Mouse (Mus musculus): ENCODE measurements at regions not wholly inside any gene's neighbourhood (a gene's known extent, or its start where the extent isn't known, plus 50 kb on each side); places are given as distances from the start of the nearest gene placed in this dataset.

DNA sequence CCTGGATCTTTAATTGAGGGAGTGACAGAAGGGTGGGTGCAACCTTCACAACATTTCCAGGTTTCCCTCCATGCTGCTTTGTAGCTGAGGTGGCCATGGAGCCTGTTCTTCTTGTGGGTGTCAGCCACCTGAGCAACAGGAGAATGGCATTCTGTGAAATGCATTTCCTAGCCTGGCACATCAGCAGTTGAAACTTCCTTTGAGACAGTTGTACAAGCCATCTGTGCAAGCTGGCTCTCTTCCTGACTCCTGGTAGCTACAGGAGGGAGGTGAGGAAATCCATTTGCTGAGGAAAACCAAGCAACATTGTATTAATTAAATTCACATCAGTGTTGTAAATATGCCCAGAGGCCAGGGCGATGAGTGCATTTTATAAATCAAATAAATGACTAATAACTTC, 248.2 kb upstream of the Intu start:
- no peaks in the 10 kb centered on the region for H3K4me1 ChIP-seq (ENCODE audit: control insufficient read depth, insufficient read depth, low read length)
- no peaks in the 10 kb centered on the region for H3K27me3 ChIP-seq (ENCODE audit: control insufficient read depth, insufficient read depth, low read length)
- H3K27ac ChIP-seq (ENCODE audit: control insufficient read depth, insufficient read depth, low read depth, low read length) = no peak overlapping the region
- TF ChIP-seq POLR2A (IDR thresholded peaks at IDR 0.05; ENCODE audit: control insufficient read depth, low read depth, low read length) (no peak), CTCF (IDR thresholded peaks at IDR 0.05; ENCODE audit: control insufficient read depth, insufficient read depth, insufficient replicate concordance, low read depth, low read length) (no peak)
- H3K4me3 ChIP-seq (ENCODE audit: control insufficient read depth, low read depth, low read length) = no peak overlapping the region
- H3K36me3 ChIP-seq (ENCODE audit: control insufficient read depth, insufficient read depth, low read length) = no peaks in the 10 kb centered on the region

DNA sequence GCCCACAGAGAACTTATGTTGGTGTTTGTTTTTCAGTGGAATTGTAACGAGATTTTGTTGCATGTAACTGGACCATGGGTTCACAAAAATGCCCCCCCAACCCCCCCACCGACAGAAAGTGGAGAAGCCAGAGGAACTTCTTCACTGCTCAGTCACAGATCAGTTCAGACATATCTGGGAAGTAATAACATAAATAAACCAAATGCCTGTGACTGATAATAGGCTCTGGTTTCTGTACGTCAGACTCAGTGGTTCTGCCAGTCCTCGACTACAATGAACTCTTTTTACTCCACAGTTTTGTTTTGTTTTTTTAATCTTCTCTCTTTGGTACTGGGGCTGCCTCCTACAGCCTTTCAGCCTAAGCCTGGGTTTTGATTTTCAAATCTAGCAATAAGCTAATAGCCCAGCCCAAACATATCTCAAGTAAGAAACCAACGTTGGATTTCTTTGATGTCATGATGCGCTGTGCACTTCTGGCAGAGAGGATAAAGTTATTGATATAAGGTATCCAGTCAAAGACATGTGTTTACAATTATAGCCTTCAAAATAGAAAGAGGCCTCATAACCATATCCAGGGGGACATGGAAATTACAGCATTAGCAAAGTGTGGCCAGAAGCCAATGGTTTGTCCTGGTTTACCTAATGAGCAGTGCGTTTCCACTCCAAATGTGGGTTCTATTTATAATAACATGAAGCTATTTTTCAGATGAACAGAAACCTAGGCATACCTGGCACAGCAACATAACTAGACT, 244.0 kb upstream of the Intu start:
- Histone ChIP-seq H3K27ac (ENCODE audit: control insufficient read depth, insufficient read depth, low read depth, low read length) (no peak overlapping the region), H3K4me1 (ENCODE audit: control insufficient read depth, insufficient read depth, low read length) (no peaks in the 10 kb centered on the region), H3K4me3 (ENCODE audit: control insufficient read depth, low read depth, low read length) (no peak overlapping the region), H3K27me3 (ENCODE audit: control insufficient read depth, insufficient read depth, low read length) (no peaks in the 10 kb centered on the region), H3K36me3 (ENCODE audit: control insufficient read depth, insufficient read depth, low read length) (no peaks in the 10 kb centered on the region)
- TF ChIP-seq CTCF (IDR thresholded peaks at IDR 0.05; ENCODE audit: control insufficient read depth, insufficient read depth, insufficient replicate concordance, low read depth, low read length) (no peak), POLR2A (IDR thresholded peaks at IDR 0.05; ENCODE audit: control insufficient read depth, low read depth, low read length) (no peak)

DNA sequence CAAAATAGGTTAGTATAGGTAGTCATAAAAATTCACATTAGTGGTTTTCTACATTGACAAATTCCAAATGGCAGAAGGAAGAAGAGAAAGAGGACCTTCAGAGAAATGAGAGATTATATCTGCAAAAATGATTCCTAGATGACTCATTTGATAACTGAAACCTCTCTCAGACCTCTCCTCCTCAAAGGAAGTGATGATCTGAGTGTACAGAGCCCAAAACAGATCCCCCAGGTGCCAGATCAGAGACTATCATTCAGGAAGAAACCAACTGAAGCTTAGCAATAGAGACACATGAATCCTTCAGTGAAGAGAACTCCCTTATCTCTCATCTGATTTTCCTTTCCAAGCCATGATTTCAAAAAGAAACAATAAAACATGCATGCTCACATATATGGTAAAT, 234.0 kb upstream of the Intu start:
- Histone ChIP-seq H3K36me3 (ENCODE audit: control insufficient read depth, insufficient read depth, low read length) (no peaks in the 10 kb centered on the region), H3K4me1 (ENCODE audit: control insufficient read depth, insufficient read depth, low read length) (no peaks in the 10 kb centered on the region), H3K27ac (ENCODE audit: control insufficient read depth, insufficient read depth, low read depth, low read length) (no peak overlapping the region), H3K4me3 (ENCODE audit: control insufficient read depth, low read depth, low read length) (no peak overlapping the region), H3K27me3 (ENCODE audit: control insufficient read depth, insufficient read depth, low read length) (no peaks in the 10 kb centered on the region)
- TF ChIP-seq CTCF (IDR thresholded peaks at IDR 0.05; ENCODE audit: control insufficient read depth, insufficient read depth, insufficient replicate concordance, low read depth, low read length) (no peak), POLR2A (IDR thresholded peaks at IDR 0.05; ENCODE audit: control insufficient read depth, low read depth, low read length) (no peak)

DNA sequence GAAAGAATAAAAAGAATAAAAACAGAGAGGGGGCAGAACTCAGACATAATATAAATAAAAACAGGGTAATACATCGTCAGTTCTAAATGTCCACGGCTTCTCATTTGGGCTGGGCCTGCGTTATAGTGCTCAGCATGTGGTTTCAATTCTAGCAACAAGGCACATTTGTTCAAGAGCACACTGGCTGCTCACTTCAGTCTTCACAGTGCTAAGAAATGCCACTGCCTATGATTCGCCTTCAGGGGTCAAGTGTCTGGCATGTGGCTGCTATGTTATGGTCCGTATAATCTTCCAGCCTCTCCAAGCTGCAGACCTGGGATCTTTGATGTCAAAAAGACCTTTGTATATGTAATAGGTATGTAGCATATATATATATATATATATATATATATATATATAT, 210.8 kb upstream of the Intu start:
- Histone ChIP-seq H3K4me1 (ENCODE audit: control insufficient read depth, insufficient read depth, low read length) (no peaks in the 10 kb centered on the region), H3K36me3 (ENCODE audit: control insufficient read depth, insufficient read depth, low read length) (no peaks in the 10 kb centered on the region), H3K27ac (ENCODE audit: control insufficient read depth, insufficient read depth, low read depth, low read length) (no peak overlapping the region), H3K27me3 (ENCODE audit: control insufficient read depth, insufficient read depth, low read length) (no peaks in the 10 kb centered on the region), H3K4me3 (ENCODE audit: control insufficient read depth, low read depth, low read length) (no peak overlapping the region)
- TF ChIP-seq CTCF (IDR thresholded peaks at IDR 0.05; ENCODE audit: control insufficient read depth, insufficient read depth, insufficient replicate concordance, low read depth, low read length) (no peak), POLR2A (IDR thresholded peaks at IDR 0.05; ENCODE audit: control insufficient read depth, low read depth, low read length) (no peak)

- no peaks in the 10 kb centered on the region for H3K36me3 ChIP-seq (ENCODE audit: control insufficient read depth, insufficient read depth, low read length)
- no peaks in the 10 kb centered on the region for H3K27me3 ChIP-seq (ENCODE audit: control insufficient read depth, insufficient read depth, low read length)
- H3K4me3 ChIP-seq (ENCODE audit: control insufficient read depth, low read depth, low read length) = peak overlapping the region; percentile 60
- H3K4me1 ChIP-seq (ENCODE audit: control insufficient read depth, insufficient read depth, low read length) = no peaks in the 10 kb centered on the region; the same call in 1 of the 2 replicates
- H3K27ac ChIP-seq (ENCODE audit: control insufficient read depth, insufficient read depth, low read depth, low read length) = no peak overlapping the region
- TF ChIP-seq POLR2A (IDR thresholded peaks at IDR 0.05; ENCODE audit: control insufficient read depth, low read depth, low read length) (no peak), CTCF (IDR thresholded peaks at IDR 0.05; ENCODE audit: control insufficient read depth, insufficient read depth, insufficient replicate concordance, low read depth, low read length) (no peak)
Measured at GRCm38 (mm10) chr3:40325872-40326803, 204.9 kb upstream of the Intu start.

GRCm38 (mm10) chr3:40339492-40340030, 191.5 kb upstream of the Intu start:
- no peaks in the 10 kb centered on the region for H3K27me3 ChIP-seq (ENCODE audit: control insufficient read depth, insufficient read depth, low read length)
- H3K4me1 ChIP-seq (ENCODE audit: control insufficient read depth, insufficient read depth, low read length) = no peaks in the 10 kb centered on the region
- no peak overlapping the region for H3K27ac ChIP-seq (ENCODE audit: control insufficient read depth, insufficient read depth, low read depth, low read length)
- H3K4me3 ChIP-seq (ENCODE audit: control insufficient read depth, low read depth, low read length) = no peak overlapping the region
- no peaks in the 10 kb centered on the region for H3K36me3 ChIP-seq (ENCODE audit: control insufficient read depth, insufficient read depth, low read length)
- TF ChIP-seq POLR2A (IDR thresholded peaks at IDR 0.05; ENCODE audit: control insufficient read depth, low read depth, low read length) (no peak), CTCF (IDR thresholded peaks at IDR 0.05; ENCODE audit: control insufficient read depth, insufficient read depth, insufficient replicate concordance, low read depth, low read length) (no peak)

DNA sequence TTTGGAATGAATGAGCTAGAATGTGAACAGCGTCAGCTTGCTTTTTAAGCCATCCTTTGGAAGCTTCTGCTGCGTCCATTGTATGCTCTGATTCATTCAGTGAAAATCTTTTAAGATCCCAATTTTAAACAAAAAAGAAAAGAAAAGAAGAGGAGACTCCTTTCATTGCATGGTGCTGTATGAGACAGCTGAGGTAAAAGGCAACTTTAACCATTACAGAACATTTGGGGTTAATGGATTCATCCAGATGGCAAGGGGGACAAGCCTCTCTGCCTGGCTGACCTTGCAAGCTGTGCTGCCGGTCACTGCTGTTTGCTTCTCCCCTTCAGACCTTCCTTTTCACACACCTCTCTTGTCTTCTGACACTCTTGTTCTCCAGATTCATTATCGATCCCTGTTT, 176.0 kb upstream of the Intu start:
- H3K36me3 ChIP-seq (ENCODE audit: control insufficient read depth, insufficient read depth, low read length) = no peaks in the 10 kb centered on the region
- no peak overlapping the region for H3K27ac ChIP-seq (ENCODE audit: control insufficient read depth, insufficient read depth, low read depth, low read length)
- H3K4me1 ChIP-seq (ENCODE audit: control insufficient read depth, insufficient read depth, low read length) = no peaks in the 10 kb centered on the region
- TF ChIP-seq POLR2A (IDR thresholded peaks at IDR 0.05; ENCODE audit: control insufficient read depth, low read depth, low read length) = no peak
- no peak for TF ChIP-seq CTCF (IDR thresholded peaks at IDR 0.05; ENCODE audit: control insufficient read depth, insufficient read depth, insufficient replicate concordance, low read depth, low read length)
- H3K4me3 ChIP-seq (ENCODE audit: control insufficient read depth, low read depth, low read length) = no peak overlapping the region
- H3K27me3 ChIP-seq (ENCODE audit: control insufficient read depth, insufficient read depth, low read length) = no peaks in the 10 kb centered on the region

Measured in testis, adult 2 months (tissue).